Comparison of ENCODE assay signal across 8 mouse cellular contexts in the genomic region with DNA sequence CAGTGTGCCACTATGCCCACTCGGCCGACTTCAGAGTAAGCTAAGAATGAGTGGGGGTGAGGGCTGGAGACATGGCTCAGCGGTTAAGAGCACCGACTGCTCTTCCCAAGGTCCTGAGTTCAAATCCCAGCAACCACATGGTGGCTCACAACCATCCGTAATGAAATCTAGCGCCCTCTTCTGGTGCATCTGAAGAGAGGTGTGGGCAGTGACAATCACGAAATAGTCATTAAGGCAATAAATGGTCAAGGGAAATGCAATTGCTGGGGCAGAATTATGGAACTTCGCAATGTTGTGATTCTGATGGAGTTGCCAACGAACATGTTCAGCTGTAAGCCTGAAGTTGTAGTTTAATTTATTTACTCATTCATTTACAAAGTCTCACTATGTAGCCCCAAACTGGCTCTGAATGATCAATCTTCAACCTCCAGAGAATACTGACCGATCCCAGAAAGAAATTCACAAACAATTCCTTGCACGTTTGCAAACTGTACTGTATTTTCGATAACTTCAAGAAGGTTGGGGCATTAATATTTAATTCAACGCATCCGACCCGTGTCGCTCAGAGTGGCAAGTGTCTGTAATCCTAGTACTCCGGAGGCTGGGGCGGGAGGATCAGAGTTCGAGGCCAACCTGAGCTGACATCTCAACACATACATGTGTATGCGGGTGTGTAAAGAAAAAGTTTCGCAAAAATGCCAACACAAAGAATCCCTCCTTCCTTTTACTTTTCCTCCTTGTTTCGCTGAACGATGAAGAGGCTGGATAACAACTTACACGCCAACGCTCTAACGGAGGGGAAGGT. TPM values are rescaled to one million over a fixed set of nuclear protein-coding genes. Genes with fewer than 3 reads are reported as not detected.
DNase-seq lines count a peak whose midpoint lies in the region; ATAC-seq lines count a peak whose summit lies in the region.

No protein-coding gene starts in this region.

- H3K4me3 ChIP-seq in forebrain, embryonic 16.5 days (replicated peaks; ENCODE audit: low read length) = peak overlapping the region; percentile 52
- peak overlapping the region; percentile 86 for H3K4me3 ChIP-seq in liver, embryonic 15.5 days (replicated peaks)

- H3K27me3 ChIP-seq in forebrain, embryonic 16.5 days (replicated peaks; ENCODE audit: control insufficient read depth, insufficient read depth, low read length) = no peaks in the 10 kb centered on the region
- H3K27me3 ChIP-seq in liver, embryonic 15.5 days = no peaks in the 10 kb centered on the region

- H3K9me3 ChIP-seq in forebrain, embryonic 16.5 days (ENCODE audit: control insufficient read depth, low read length) = no peaks in the 10 kb centered on the region
- no peaks in the 10 kb centered on the region for H3K9me3 ChIP-seq in liver, embryonic 15.5 days (replicated peaks)

- H3K4me2 ChIP-seq in forebrain, embryonic 16.5 days (ENCODE audit: low read length) = peak overlapping the region; percentile 57
- peak overlapping the region; percentile 74 for H3K4me2 ChIP-seq in liver, embryonic 15.5 days

- H3K4me1 ChIP-seq in forebrain, embryonic 16.5 days (replicated peaks; ENCODE audit: control insufficient read depth, insufficient read depth, low read length) = peaks cover 13% of the 10 kb centered on the region
- peaks cover 34% of the 10 kb centered on the region for H3K4me1 ChIP-seq in liver, embryonic 15.5 days (replicated peaks)

- H3K36me3 ChIP-seq in forebrain, embryonic 16.5 days (ENCODE audit: control insufficient read depth, insufficient read depth) = peaks cover 2% of the 10 kb centered on the region; the same call in 1 of the 2 replicates
- H3K36me3 ChIP-seq in liver, embryonic 15.5 days (replicated peaks) = peaks cover 28% of the 10 kb centered on the region

- peak; percentile 22 for ATAC-seq in frontal cortex, adult (ENCODE audit: low TSS enrichment)
- ATAC-seq in forebrain, embryonic 16.5 days = peak; percentile 47
- peak; percentile 35 for ATAC-seq in liver, embryonic 15.5 days (ENCODE audit: insufficient read depth)

- H3K27ac ChIP-seq in forebrain, embryonic 16.5 days (ENCODE audit: low read length) = peak overlapping the region; percentile 97
- H3K27ac ChIP-seq in liver, embryonic 15.5 days (replicated peaks) = peak overlapping the region; percentile 100

- peak overlapping the region; percentile 91 for H3K9ac ChIP-seq in forebrain, embryonic 16.5 days (replicated peaks; ENCODE audit: low read depth, low read length)
- peak overlapping the region; percentile 72 for H3K9ac ChIP-seq in liver, embryonic 15.5 days

- WGBS in forebrain, embryonic 16.5 days = 31% methylated on average over 26 of the region's 26 CpGs
- 33% methylated on average over 26 of the region's 26 CpGs for WGBS in liver, embryonic 15.5 days (ENCODE audit: insufficient replicate concordance)

- DNase-seq in frontal cortex, postnatal 10 days (ENCODE audit: low spot score in 2 of 2) = no peak
- peak; percentile 9 for DNase-seq in urinary bladder, postnatal 14 days (ENCODE audit: low spot score)
- no peak for DNase-seq in urinary bladder, postnatal 25 days (ENCODE audit: low spot score)
- peak; percentile 42 for DNase-seq in retina, embryonic 14.5 days (ENCODE audit: low spot score)
- DNase-seq in right cerebral cortex, postnatal 36 days (ENCODE audit: low spot score in 2 of 2) = no peak

RNA-seq across cellular contexts. Expression of a gene that starts 1.4 kb away (rescaled TPM):
- polyA plus RNA-seq in forebrain, embryonic 16.5 days (2015; fragmentation: Nextera tagmentation; extraction: Ambion mirVana) = 30.7 and 31.2 TPM in 2 replicates
- polyA plus RNA-seq in liver, embryonic 15.5 days (2015; fragmentation: Nextera tagmentation; extraction: Ambion mirVana) = 30.4 and 31.6 TPM in 2 replicates

Comparison
In these comparisons a context has a peak if more than half of its experiments do, and no peak if none do; other contexts are left out.
1. DNase-seq: peak in urinary bladder, postnatal 14 days (single experiment) and retina, embryonic 14.5 days (single experiment); none in frontal cortex, postnatal 10 days (0 of 2), urinary bladder, postnatal 25 days (single experiment) and right cerebral cortex, postnatal 36 days (0 of 2).
2. Peak in every context shown above with its lines, with median percentiles within 50 percentile points of each other: ATAC-seq.